Mouse (Mus musculus) kidney, postnatal 0 days (tissue): ENCODE measurements at regions not wholly inside any gene's neighbourhood (a gene's known extent, or its start where the extent isn't known, plus 50 kb on each side); places are given as distances from the start of the nearest gene placed in this dataset.

Source experiments
- ATAC-seq: fragments of 200-750 bp; cut with Nextera tagmentation; replicated peaks from 2 replicates; pipeline ENCODE4 v1.8.0; 2017; ENCODE audit warnings: low read depth, moderate number of reproducible peaks, moderate TSS enrichment, moderate library complexity; ENCODE audit not compliant: low FRiP score
- DNase-seq: peaks from one replicate; pipeline ENCODE4 v3.0.0-alpha.2; 2016; ENCODE audit warnings: low spot score
- H3K27ac ChIP-seq: fragments of 300-500 bp; sonication (generic); 2 replicates; pipeline ENCODE4 v1.5.1; 2014; ENCODE audit warnings: mild to moderate bottlenecking
- H3K27me3 ChIP-seq: fragments of 300-500 bp; sonication (generic); 2 replicates; pipeline ENCODE4 v1.6.1; 2014; ENCODE audit warnings: low read length, mixed read lengths; ENCODE audit not compliant: insufficient read depth
- H3K36me3 ChIP-seq: fragments of 300-500 bp; sonication (generic); 2 replicates; pipeline ENCODE4 v1.6.1; 2014; ENCODE audit warnings: low read length, mixed read lengths; ENCODE audit not compliant: insufficient read depth
- H3K4me1 ChIP-seq: fragments of 300-500 bp; sonication (generic); replicated peaks from 2 replicates; pipeline ENCODE4 v1.6.1; 2014; ENCODE audit warnings: antibody characterized with exemption, low read length, mixed read lengths; ENCODE audit not compliant: insufficient read depth
- H3K4me2 ChIP-seq: fragments of 300-500 bp; sonication (generic); 2 replicates; pipeline ENCODE4 v1.6.1; 2014; ENCODE audit warnings: mild to moderate bottlenecking, low read length, moderate library complexity, mixed read lengths
- H3K4me3 ChIP-seq: fragments of 300-500 bp; sonication (generic); replicated peaks from 2 replicates; pipeline ENCODE4 v1.5.1; 2014; ENCODE audit warnings: low read depth, low read length
- H3K9ac ChIP-seq: fragments of 300-500 bp; sonication (generic); 2 replicates; pipeline ENCODE4 v1.6.1; 2014; ENCODE audit warnings: low read depth, low read length
- H3K9me3 ChIP-seq: fragments of 300-500 bp; sonication (generic); replicated peaks from 2 replicates; pipeline ENCODE4 v1.6.1; 2016; ENCODE audit warnings: low read length, inconsistent platforms, mixed read lengths
- CTCF ChIP-seq: IDR thresholded peaks from 2 replicates; pipeline ENCODE4 v1.5.1; 2016; ENCODE audit warnings: antibody characterized with exemption, low read depth, mild to moderate bottlenecking, moderate library complexity
- WGBS: fragments of 180-500 bp; shearing (Covaris S2); extraction: QIAGEN DNeasy Blood & Tissue Kit; methylation state at CpG from one replicate; pipeline ENCODE4 v1.1.7; 2014; 5-methylcytosine and 5-hydroxymethylcytosine counted together

DNA sequence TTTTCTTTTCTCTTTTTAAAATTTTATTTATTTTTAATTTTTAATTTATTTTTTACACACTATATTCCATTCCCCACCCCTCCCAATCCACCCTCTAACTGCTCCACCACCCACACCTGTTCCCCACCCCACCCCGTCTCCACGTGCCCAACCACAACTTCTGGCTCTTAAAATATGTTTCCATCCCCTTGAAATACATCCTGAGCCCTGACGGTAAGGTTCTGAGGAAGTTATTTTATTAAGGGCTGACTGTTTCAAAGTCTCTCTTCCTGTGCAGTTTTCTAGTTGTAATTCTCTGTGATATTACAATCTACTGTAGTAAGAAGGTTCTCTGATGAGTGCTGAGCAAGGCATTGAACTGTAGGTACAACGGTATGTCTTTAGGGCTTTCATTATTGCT is 325.6 kb upstream of the Negr1 start:
- Histone ChIP-seq H3K27me3 (no peaks in the 10 kb centered on the region), H3K36me3 (no peaks in the 10 kb centered on the region), H3K4me1 (no peaks in the 10 kb centered on the region), H3K9ac (no peak overlapping the region), H3K27ac (no peak overlapping the region), H3K4me2 (no peak overlapping the region), H3K4me3 (no peak overlapping the region), H3K9me3 (no peaks in the 10 kb centered on the region)
- WGBS = 75% methylated on average over 4 of the region's 4 CpGs
- TF ChIP-seq CTCF = no peak
- DNase-seq = no peak
- no peak for ATAC-seq

DNA sequence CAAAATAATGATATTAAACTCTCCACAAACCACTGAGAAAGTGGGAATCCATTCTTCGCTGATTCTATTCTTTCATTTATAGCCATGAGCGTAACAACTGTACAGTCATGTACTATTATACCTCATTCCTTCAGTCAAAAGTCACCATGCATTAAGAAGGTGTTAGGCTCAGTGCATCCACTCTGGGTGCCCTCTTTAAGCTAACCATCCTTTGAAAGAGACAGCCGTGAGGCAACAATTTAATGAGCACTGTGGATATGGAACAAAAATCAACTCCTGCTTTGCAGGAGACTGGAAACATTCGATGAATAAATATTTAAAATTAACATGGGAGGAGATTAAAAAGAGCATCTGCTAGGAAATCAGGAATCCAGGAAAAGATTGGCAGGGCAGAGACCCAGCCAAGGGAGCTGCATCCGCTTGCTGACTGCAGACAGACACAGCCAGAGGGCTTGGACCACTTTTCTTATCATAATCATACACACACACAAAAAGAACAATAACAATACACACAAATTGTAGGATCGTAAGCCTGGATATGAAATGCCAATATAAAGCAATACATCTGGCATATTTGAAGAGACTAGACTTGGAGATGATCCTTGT is 309.2 kb upstream of the Negr1 start:
- WGBS = 87% methylated on average over 6 of the region's 6 CpGs
- no peak overlapping the region for H3K4me2 ChIP-seq
- DNase-seq = no peak
- no peak overlapping the region for H3K27ac ChIP-seq
- H3K27me3 ChIP-seq = no peaks in the 10 kb centered on the region
- no peak for TF ChIP-seq CTCF
- ATAC-seq = no peak
- no peak overlapping the region for H3K4me3 ChIP-seq
- H3K4me1 ChIP-seq = no peaks in the 10 kb centered on the region
- H3K9me3 ChIP-seq = no peaks in the 10 kb centered on the region
- H3K9ac ChIP-seq = no peak overlapping the region
- no peaks in the 10 kb centered on the region for H3K36me3 ChIP-seq

DNA sequence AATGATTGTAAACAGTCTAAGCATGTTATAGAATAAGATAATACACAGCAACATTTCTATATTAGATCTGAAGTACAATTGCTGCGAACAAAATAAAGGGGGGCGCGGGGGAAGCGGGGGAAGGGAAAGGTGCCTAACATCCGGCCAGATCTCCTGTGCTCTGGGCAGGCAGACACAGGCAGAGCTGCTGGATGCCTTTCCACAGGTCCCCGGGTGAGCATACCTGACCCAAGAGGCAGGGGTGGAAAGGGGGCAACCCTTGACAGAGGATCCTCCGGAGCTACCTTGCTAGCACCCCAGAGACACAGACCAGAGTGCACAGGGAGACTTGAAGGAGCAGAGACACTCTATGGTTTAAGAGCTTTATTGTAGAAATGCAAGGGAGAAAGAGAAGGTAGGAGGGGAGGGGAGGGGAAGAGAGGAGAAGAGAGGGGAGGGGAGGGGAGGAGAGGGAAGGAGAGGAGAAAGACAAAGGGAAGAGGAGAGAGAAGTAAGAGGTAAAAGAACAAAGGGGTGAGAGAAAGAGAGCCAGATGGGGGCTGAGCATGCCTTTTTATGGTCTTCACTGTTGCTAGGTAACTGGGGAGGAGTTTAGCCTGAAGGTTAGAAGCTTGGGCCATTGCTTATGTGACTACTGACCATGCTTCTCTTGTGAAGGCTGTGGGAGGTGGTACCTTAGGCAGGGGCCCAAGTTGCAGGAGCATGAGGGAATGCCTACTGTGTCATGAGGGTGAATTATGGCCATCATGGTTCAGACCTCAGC is 308.2 kb upstream of the Negr1 start:
- no peaks in the 10 kb centered on the region for H3K4me1 ChIP-seq
- WGBS = 70% methylated on average over 7 of the region's 7 CpGs
- ATAC-seq = no peak

DNA sequence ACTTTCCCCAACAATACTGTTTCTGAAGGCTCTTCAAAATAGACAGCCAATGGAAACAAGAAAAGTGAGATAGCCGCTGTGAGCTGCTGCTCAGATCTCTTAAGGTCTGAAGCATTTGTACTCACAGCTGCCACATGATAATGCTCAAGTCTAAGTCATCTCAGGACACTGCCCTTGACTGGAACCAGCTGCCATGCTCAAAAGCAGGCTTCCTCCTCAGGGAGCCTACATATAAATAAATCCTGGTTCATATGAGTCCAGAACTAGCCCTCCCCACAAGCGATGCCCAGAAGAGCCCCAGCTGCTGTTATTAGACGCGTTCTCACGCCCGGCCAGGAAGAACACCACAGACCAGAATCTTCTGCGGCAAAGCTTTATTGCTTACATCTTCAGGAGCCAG is 304.9 kb upstream of the Negr1 start:
- H3K4me2 ChIP-seq = no peak overlapping the region
- 71% methylated on average over 7 of the region's 7 CpGs for WGBS
- no peak overlapping the region for H3K27ac ChIP-seq

More for the DNA sequence above, 308.2 kb upstream of the Negr1 start:
- no peak for TF ChIP-seq CTCF
- Histone ChIP-seq H3K9me3 (no peaks in the 10 kb centered on the region), H3K4me3 (no peak overlapping the region), H3K27ac (no peak overlapping the region), H3K36me3 (no peaks in the 10 kb centered on the region), H3K4me2 (no peak overlapping the region), H3K27me3 (no peaks in the 10 kb centered on the region), H3K9ac (no peak overlapping the region)
- DNase-seq = no peak

DNA sequence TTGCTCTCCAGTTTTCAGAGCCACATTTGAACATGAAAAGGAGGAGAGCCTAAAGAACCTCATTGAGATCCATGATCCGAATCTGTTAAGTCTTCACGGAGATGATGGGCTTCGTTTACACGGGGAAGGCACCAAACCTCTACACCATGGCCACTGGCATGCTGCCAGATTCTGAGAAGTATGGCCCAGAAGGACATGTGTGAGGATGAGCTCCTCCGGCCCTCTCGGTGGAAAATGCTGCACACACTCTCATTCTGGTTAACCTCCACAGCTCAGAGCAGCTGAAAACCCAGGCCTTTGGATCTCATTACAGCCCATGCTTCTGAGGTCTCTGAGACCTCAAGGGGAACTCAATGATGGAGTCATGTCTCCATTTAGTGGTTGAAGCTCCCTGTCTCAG is 296.9 kb upstream of the Negr1 start:
- no peak for ATAC-seq
- 92% methylated on average over 6 of the region's 6 CpGs for WGBS

More for the DNA sequence above, 304.9 kb upstream of the Negr1 start:
- TF ChIP-seq CTCF = no peak
- no peak overlapping the region for H3K9ac ChIP-seq
- H3K4me1 ChIP-seq = no peaks in the 10 kb centered on the region
- H3K36me3 ChIP-seq = no peaks in the 10 kb centered on the region
- H3K9me3 ChIP-seq = no peaks in the 10 kb centered on the region
- ATAC-seq (peak; percentile 80), DNase-seq (peak; percentile 76)
- no peak overlapping the region for H3K4me3 ChIP-seq
- no peaks in the 10 kb centered on the region for H3K27me3 ChIP-seq

DNA sequence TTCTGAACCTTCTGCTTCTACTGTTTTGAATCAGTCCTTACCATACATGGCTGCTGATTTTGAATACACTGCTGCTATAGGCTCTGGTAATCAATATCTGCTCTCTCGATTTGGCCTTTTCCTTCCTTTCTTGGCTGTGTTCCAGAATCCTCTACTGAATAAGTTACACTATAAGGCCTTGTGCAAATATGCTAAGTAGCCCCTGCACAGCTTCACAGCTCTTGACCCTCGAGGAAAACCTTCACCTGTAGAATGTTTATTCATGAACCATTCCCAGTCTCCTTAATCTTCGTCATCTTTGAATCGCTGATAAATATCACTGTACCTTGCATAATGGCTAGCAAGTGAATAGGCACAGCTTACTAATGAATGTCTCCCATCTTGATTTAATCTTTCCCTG is 293.9 kb upstream of the Negr1 start:
- no peaks in the 10 kb centered on the region for H3K4me1 ChIP-seq
- no peak overlapping the region for H3K4me3 ChIP-seq
- H3K4me2 ChIP-seq = no peak overlapping the region
- no peaks in the 10 kb centered on the region for H3K27me3 ChIP-seq
- ATAC-seq (no peak), DNase-seq (no peak)
- no peak for TF ChIP-seq CTCF
- H3K36me3 ChIP-seq = no peaks in the 10 kb centered on the region
- H3K9ac ChIP-seq = no peak overlapping the region
- WGBS = 59% methylated on average over 4 of the region's 4 CpGs
- H3K9me3 ChIP-seq = no peaks in the 10 kb centered on the region
- H3K27ac ChIP-seq = no peak overlapping the region

More for the DNA sequence above, 296.9 kb upstream of the Negr1 start:
- no peaks in the 10 kb centered on the region for H3K27me3 ChIP-seq
- no peak overlapping the region for H3K4me2 ChIP-seq
- H3K27ac ChIP-seq = no peak overlapping the region
- H3K36me3 ChIP-seq = no peaks in the 10 kb centered on the region
- H3K4me3 ChIP-seq = no peak overlapping the region
- H3K9me3 ChIP-seq = no peaks in the 10 kb centered on the region
- no peaks in the 10 kb centered on the region for H3K4me1 ChIP-seq
- no peak overlapping the region for H3K9ac ChIP-seq
- DNase-seq = no peak
- no peak for TF ChIP-seq CTCF
